Mouse (Mus musculus) olfactory bulb, adult 2 months (tissue): ENCODE data around the gene Palld. TPM values are rescaled to one million over a fixed set of nuclear protein-coding genes. Genes with fewer than 3 reads are reported as not detected.

ENCODE experiments used
- H3K27ac ChIP-seq: fragments of 200-500 bp; 2 replicates; pipeline ENCODE4 v1.5.1; 2012; ENCODE audit warnings: low read depth, low read length; ENCODE audit not compliant: insufficient read depth
- H3K4me1 ChIP-seq: fragments of 200-500 bp; 2 replicates; pipeline ENCODE4 v1.6.1; 2012; ENCODE audit warnings: low read length; ENCODE audit not compliant: control insufficient read depth, insufficient read depth
- H3K4me3 ChIP-seq: fragments of 200-500 bp; 2 replicates; pipeline ENCODE4 v1.5.1; 2012; ENCODE audit warnings: mild to moderate bottlenecking, low read depth, low read length, moderate library complexity; ENCODE audit not compliant: insufficient read depth
- CTCF ChIP-seq: fragments of 200-500 bp; IDR thresholded peaks from 2 replicates; pipeline ENCODE4 v1.5.1; 2012; ENCODE audit warnings: low read depth, mild to moderate bottlenecking, low read length, moderate library complexity; ENCODE audit not compliant: insufficient read depth
- POLR2A ChIP-seq: fragments of 200-500 bp; IDR thresholded peaks from 2 replicates; pipeline ENCODE4 v1.6.1; 2012; ENCODE audit warnings: mild to moderate bottlenecking, low read depth, low read length, moderate library complexity; ENCODE audit not compliant: insufficient read depth
- WGBS: fragments of 180-500 bp; shearing (Covaris S2); methylation state at CpG from one replicate; pipeline ENCODE4 v1.1.7; 2018; 5-methylcytosine and 5-hydroxymethylcytosine counted together
- polyA plus RNA-seq: library from polyadenylated mRNA; stranded (reverse); fragments of >200 nt; gene quantifications from 2 replicates; pipeline ENCODE4 v1.2.4, GENCODE M21; 2012; ENCODE audit warnings: low replicate concordance; ENCODE audit not compliant: missing spikeins, insufficient read depth, insufficient read length

The Palld gene
- polyA plus RNA-seq, 1 experiment = not detected

DNA sequence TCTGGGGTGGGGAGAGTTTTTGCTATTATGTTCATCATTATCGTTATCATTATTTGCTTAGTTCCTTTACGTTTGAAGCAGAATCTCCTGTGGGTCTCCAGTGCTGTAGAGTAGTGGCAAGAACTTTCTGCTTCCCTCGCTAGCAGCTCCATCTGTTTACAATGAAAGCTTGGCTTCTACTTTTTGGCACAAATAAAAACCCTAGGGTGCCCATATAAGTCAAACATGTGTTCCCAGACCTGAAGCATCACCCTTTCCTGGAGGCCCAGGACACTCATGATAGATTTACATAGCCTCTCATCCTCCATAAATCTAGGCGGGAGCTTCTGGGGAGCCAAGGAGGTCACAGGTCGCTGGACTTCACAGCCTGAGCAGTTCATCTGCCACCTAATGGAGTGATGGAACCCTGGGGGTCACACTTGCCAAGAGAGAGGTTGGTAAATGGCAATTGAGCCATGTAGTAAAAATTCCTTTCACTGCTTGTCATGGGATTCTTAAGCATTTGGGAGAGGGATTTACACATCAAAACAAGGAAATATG is 133.1 kb downstream of the Palld start:
- Histone ChIP-seq H3K4me3 (no peak overlapping the region), H3K4me1 (no peaks in the 10 kb centered on the region), H3K27ac (no peak overlapping the region)
- no peak for TF ChIP-seq CTCF
- WGBS = 86% methylated on average over 5 of the region's 5 CpGs

GRCm38 (mm10) chr8:61760190-61760578 is 142.3 kb downstream of the Palld start:
- Histone ChIP-seq H3K4me1 (peaks cover 8% of the 10 kb centered on the region), H3K4me3 (peak overlapping the region; percentile 38; the same call in 1 of the 2 replicates), H3K27ac (no peak overlapping the region)
- TF ChIP-seq CTCF (no peak), POLR2A (no peak)
- 30% methylated on average over 8 of the region's 8 CpGs for WGBS

DNA sequence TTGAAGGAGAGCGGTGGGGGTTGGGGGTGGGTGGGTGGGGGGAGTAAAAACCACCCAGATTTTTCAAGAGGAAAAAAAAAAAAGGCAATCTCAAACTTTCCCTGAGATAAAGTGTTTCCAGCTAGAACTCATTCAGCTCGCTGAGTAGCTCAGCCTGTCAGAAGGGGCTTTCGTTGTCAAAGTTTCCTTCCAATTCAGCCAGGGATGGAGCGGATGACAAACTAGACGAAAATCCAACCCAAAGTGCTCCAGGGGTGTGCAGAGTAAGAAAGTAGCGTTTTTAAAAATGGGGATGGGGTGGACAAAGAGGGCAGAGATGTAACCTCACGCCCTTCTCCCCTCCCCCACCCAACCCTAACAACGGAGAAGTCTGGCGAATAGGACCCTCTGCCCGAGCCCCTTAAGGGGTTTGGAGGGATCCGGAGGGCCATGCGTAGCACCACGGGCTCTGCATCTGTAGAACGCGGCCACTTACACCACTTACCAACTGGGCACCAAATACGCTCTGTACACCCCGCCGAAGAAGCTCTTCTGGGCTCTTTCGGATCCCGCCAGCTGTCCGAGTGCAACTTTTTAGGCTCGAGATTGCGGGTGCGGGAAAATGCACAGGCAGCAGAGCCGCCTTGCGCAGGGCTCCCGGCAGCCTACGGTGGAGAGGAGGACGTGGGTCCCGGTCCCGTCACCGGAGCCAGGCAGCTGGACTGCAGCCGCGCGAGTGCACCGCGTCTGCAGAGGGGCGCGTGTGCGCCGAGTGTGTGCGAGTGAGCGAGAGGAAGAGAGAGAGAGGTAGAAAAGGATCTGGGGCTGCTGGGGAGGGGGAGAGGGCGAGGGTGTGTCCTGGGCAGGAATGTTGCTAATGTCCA is 142.9 kb downstream of the Palld start:
- WGBS = 1% methylated on average over 44 of the region's 44 CpGs
- TF ChIP-seq POLR2A (no peak), CTCF (no peak)
- H3K4me1 ChIP-seq = peaks cover 8% of the 10 kb centered on the region
- H3K4me3 ChIP-seq = peak overlapping the region; percentile 38
- H3K27ac ChIP-seq = no peak overlapping the region

DNA sequence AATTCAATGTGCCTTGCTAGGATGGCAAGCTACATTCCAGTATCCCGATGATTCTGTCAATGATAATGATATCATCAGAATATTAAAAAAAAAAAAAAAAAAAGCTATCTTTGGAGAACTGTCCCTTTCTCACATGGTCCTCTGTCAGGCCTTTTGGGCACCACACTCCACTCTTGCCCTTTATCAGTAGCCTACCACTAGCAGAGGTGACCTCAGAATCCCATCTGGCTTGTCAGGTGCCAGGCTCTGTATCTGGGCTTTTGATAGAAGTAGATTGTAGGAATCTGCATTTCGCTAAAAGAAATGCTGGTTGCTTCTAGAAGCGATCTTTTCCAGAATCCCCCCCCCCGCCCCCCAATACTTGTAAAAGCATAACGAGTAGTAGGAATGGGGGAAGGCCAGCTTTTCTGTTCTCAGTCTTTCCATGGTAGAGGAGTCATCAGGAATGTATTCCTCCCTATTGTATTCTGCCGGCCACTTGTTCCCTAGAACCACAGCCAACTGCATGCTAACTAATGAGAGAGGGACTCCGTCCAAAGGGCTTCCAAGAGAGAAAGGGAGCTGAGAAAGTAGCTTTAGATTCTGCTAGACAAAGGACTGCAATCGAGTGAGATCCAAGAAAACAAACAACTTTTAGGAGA is 143.7 kb downstream of the Palld start:
- 27% methylated on average over 8 of the region's 8 CpGs for WGBS
- TF ChIP-seq POLR2A = no peak
- TF ChIP-seq CTCF = no peak
- H3K4me3 ChIP-seq = no peak overlapping the region
- H3K27ac ChIP-seq = no peak overlapping the region
- peaks cover 8% of the 10 kb centered on the region for H3K4me1 ChIP-seq

DNA sequence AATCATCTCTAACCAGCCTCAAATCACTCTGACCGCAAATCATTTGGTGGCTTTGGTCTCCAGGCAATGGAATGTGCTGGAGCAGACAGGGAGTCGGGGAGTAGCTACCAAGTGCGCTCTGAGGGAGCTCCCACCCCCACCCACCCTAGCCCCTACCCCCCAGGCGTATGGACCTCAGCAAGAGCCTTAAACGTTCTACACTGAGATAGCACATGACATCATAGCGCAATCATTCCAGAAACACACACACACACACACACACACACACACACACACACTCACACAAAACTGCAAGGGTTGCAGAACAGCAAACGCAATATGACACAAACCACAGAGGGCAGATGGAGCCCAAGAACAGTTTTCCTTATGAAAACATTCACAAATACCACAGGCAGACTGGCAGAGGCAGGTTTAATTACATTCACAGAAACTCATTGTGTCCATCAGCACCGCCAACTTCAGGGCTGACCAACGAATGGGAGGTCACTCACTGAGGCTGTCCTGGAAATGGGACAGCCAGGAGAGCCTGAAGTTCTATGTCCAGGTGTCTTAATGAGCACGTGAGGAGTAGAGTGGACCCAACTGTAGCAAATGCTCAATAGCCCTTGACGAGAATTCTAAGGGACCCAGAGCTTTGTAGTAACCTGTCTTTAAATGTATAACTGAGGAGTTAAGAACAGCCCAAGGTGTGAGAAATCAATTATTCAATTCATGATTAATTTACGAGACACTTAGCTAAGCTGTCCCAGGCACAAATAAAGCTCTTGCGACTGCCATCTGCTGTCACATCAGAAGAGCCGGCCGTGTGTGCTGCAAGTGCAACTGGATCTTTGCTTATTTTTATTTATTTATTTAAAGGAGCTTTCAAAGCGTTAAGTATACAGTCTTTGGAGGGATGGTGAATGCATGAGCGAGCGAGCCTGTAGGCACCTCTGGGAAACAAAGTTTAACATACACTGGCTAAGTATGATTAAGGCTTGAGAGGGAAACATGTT is 145.2 kb downstream of the Palld start:
- TF ChIP-seq CTCF (no peak), POLR2A (no peak)
- 40% methylated on average over 18 of the region's 18 CpGs for WGBS
- no peak overlapping the region for H3K27ac ChIP-seq
- H3K4me3 ChIP-seq = no peak overlapping the region
- peaks cover 8% of the 10 kb centered on the region for H3K4me1 ChIP-seq

GRCm38 (mm10) chr8:61755186-61755585 is 147.3 kb downstream of the Palld start:
- TF ChIP-seq POLR2A (no peak), CTCF (no peak)
- Histone ChIP-seq H3K4me3 (no peak overlapping the region), H3K4me1 (peaks cover 8% of the 10 kb centered on the region), H3K27ac (no peak overlapping the region)
- 49% methylated on average over 2 of the region's 2 CpGs for WGBS

DNA sequence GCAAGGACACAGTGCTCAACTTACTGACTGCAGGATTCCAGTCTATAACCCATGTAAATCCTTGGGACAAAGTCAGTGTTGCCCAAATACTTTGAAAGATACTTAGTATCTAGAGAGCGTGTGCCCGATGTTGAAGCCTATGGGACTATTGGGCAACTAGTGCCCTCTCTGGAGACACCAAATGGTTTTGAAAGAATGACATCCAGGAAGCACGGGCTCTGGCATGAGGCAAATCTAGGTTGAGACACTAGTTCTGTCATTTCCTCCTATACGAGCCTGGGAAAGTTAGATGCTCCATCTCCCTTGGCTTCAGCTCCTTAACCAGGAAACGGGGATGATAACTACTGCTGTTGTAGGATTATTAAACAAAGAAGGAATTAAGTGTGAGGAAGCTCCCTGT is 155.4 kb downstream of the Palld start:
- Histone ChIP-seq H3K4me3 (no peak overlapping the region), H3K4me1 (no peaks in the 10 kb centered on the region), H3K27ac (no peak overlapping the region)
- TF ChIP-seq POLR2A (no peak), CTCF (no peak)
- 94% methylated on average over 5 of the region's 5 CpGs for WGBS

DNA sequence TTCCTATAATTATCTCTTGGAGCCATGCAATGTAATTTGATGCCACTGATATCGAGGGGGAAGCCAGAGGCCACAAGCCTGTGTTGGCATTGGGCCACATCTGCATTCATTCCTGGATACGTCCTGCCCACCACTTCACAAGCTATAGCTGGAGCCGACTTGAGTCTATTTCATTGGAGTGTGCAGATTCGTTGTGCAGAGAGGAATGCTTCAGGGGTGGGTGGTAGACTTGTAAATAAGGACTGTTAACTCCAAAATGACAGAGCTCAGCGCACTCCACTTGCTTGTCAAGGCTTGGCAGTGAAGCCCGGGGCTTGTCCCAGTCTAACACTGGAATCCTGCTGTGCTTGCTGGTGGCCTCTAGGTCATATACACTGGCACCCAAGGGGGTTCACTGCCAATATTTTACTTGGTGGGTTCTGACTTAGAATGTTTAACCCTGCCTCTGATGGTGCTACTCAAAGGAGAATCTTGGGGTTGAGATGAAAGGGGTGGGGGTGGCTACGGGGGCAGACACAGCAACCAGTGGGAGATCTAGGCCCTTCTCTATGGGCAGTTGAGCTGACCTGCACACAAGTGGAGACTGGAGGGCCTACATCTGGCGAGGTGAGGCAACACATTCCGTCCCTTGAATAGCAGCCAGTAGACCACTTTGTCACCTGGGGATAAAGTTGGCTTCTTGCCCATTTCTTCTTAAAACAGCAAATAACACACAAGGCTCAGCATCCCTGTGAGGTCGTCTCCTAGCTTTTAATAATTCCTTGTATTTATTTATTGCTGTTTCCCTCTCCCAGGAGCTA is 157.1 kb downstream of the Palld start:
- 42% methylated on average over 10 of the region's 10 CpGs for WGBS
- no peak overlapping the region for H3K4me3 ChIP-seq
- TF ChIP-seq CTCF (no peak), POLR2A (no peak)

More for the DNA sequence above, 157.1 kb downstream of the Palld start:
- H3K4me1 ChIP-seq = no peaks in the 10 kb centered on the region
- no peak overlapping the region for H3K27ac ChIP-seq
